Mouse (Mus musculus) MEL (cell line): ENCODE data around the gene Tmem52b. TPM values are rescaled to one million over a fixed set of nuclear protein-coding genes. Genes with fewer than 3 reads are reported as not detected.
A peak's percentile ranks its signal among the peaks of the same experiment; 100 is the strongest.

Experiments used
- DNase-seq: peaks from one replicate; pipeline ENCODE4 v3.0.0; 2011; ENCODE audit warnings: low read depth, low spot score
- H3K27ac ChIP-seq: 2 replicates; pipeline ENCODE4 v1.5.1; 2012; ENCODE audit warnings: low read depth, mild to moderate bottlenecking, control low read depth, low read length, moderate library complexity; ENCODE audit not compliant: control insufficient read depth
- H3K27me3 ChIP-seq, 2 experiments: fragments of 150-350 bp in 1 of 2; sonication (generic) in 1 of 2; 2 replicates each; pipeline ENCODE4 v1.6.1; 2012; ENCODE audit warnings: low read length in 2 of 2, mild to moderate bottlenecking in 2 of 2, improper control_type of control experiment in 1 of 2, moderate library complexity in 1 of 2; ENCODE audit not compliant: insufficient read depth in 2 of 2, control insufficient read depth in 1 of 2
- H3K36me3 ChIP-seq, 2 experiments: 2 replicates each; pipeline ENCODE4 v1.6.1; 2012 to 2014; ENCODE audit warnings: low read length in 2 of 2, improper control_type of control experiment in 1 of 2, inconsistent platforms in 1 of 2, mild to moderate bottlenecking in 1 of 2; ENCODE audit not compliant: insufficient read depth in 2 of 2, control insufficient read depth in 1 of 2
- H3K4me1 ChIP-seq, 2 experiments: fragments of 150-350 bp in 1 of 2; sonication (generic) in 1 of 2; 2 replicates each; pipeline ENCODE4 v1.6.1; 2012; ENCODE audit warnings: low read length in 2 of 2, improper control_type of control experiment in 1 of 2, mild to moderate bottlenecking in 1 of 2; ENCODE audit not compliant: insufficient read depth in 2 of 2, control insufficient read depth in 1 of 2
- H3K4me3 ChIP-seq, 2 experiments: fragments of 150-350 bp in 1 of 2; sonication (generic) in 1 of 2; 2 replicates each; pipeline ENCODE4 v1.5.1; 2012; ENCODE audit warnings: low read depth in 2 of 2, low read length in 2 of 2, mild to moderate bottlenecking in 2 of 2, moderate library complexity in 2 of 2, control low read depth in 1 of 2, improper control_type of control experiment in 1 of 2; ENCODE audit not compliant: control insufficient read depth in 1 of 2, insufficient read depth in 1 of 2
- H3K79me2 ChIP-seq: 2 replicates; pipeline ENCODE4 v1.6.1; 2012; ENCODE audit warnings: mild to moderate bottlenecking, low read length, moderate library complexity; ENCODE audit not compliant: control insufficient read depth, poor library complexity, insufficient read depth
- H3K9ac ChIP-seq: 2 replicates; pipeline ENCODE4 v1.6.1; 2012; ENCODE audit warnings: low read depth, mild to moderate bottlenecking, control low read depth, low read length, moderate library complexity; ENCODE audit not compliant: control insufficient read depth, poor library complexity, severe bottlenecking
- H3K9me3 ChIP-seq: fragments of 150-350 bp; sonication (generic); replicated peaks from 2 replicates; pipeline ENCODE4 v1.6.1; 2012; ENCODE audit warnings: mild to moderate bottlenecking, low read length, improper control_type of control experiment, moderate library complexity; ENCODE audit not compliant: insufficient read depth
- BHLHE40 ChIP-seq: IDR thresholded peaks from 2 replicates; pipeline ENCODE4 v1.6.1; 2012; ENCODE audit warnings: low read depth, mild to moderate bottlenecking, inconsistent platforms, low read length, improper control_type of control experiment, borderline replicate concordance
- CHD1 ChIP-seq: IDR thresholded peaks from 2 replicates; pipeline ENCODE4 v1.6.1; 2012; ENCODE audit warnings: low read depth, mild to moderate bottlenecking, inconsistent platforms, low read length, improper control_type of control experiment
- CTCF ChIP-seq, 3 experiments: IDR thresholded peaks in 2 of 3; conservative IDR thresholded peaks in 1 of 3; 2 replicates each; pipeline ENCODE4 v1.5.1; 2011 to 2012; ENCODE audit warnings: low read length in 3 of 3, low read depth in 2 of 3, mild to moderate bottlenecking in 2 of 3, improper control_type of control experiment in 1 of 3, inconsistent platforms in 1 of 3, mixed read lengths in 1 of 3, moderate library complexity in 1 of 3; ENCODE audit not compliant: control insufficient read depth in 1 of 3, insufficient read depth in 1 of 3, poor library complexity in 1 of 3, severe bottlenecking in 1 of 3
- E2F4 ChIP-seq: IDR thresholded peaks from 2 replicates; pipeline ENCODE4 v1.6.1; 2011; ENCODE audit warnings: low read depth, low read length, improper control_type of control experiment, borderline replicate concordance
- ELF1 ChIP-seq: IDR thresholded peaks from 2 replicates; pipeline ENCODE4 v1.6.1; 2014; ENCODE audit warnings: low read depth, mild to moderate bottlenecking, inconsistent platforms, low read length, improper control_type of control experiment, moderate library complexity
- ETS1 ChIP-seq: IDR thresholded peaks from 2 replicates; pipeline ENCODE4 v1.6.1; 2012; ENCODE audit warnings: low read depth, mild to moderate bottlenecking, inconsistent platforms, low read length, improper control_type of control experiment, moderate library complexity
- GABPA ChIP-seq: IDR thresholded peaks from 2 replicates; pipeline ENCODE4 v1.6.1; 2012; ENCODE audit warnings: low read depth, mild to moderate bottlenecking, inconsistent platforms, low read length, improper control_type of control experiment, moderate library complexity
- GATA1 ChIP-seq: IDR thresholded peaks from 2 replicates; pipeline ENCODE4 v1.6.1; 2011; ENCODE audit warnings: low read depth, low read length, improper control_type of control experiment
- HCFC1 ChIP-seq: IDR thresholded peaks from 2 replicates; pipeline ENCODE4 v1.6.1; 2012; ENCODE audit warnings: low read depth, mild to moderate bottlenecking, inconsistent platforms, low read length, improper control_type of control experiment, moderate library complexity
- JUND ChIP-seq: IDR thresholded peaks from 2 replicates; pipeline ENCODE4 v1.6.1; 2011; ENCODE audit warnings: low read depth, mild to moderate bottlenecking, improper control_type of control experiment, low read length
- MAFK ChIP-seq: IDR thresholded peaks from 2 replicates; pipeline ENCODE4 v1.6.1; 2011; ENCODE audit warnings: low read depth, mild to moderate bottlenecking, low read length, improper control_type of control experiment, borderline replicate concordance
- MAX ChIP-seq: IDR thresholded peaks from 2 replicates; pipeline ENCODE4 v1.6.1; 2011; ENCODE audit warnings: low read length, improper control_type of control experiment
- MAZ ChIP-seq: IDR thresholded peaks from 2 replicates; pipeline ENCODE4 v1.6.1; 2012; ENCODE audit warnings: low read depth, mild to moderate bottlenecking, inconsistent platforms, low read length, improper control_type of control experiment
- MEF2A ChIP-seq: IDR thresholded peaks from 2 replicates; pipeline ENCODE4 v1.6.1; 2014; ENCODE audit warnings: low read depth, mild to moderate bottlenecking, inconsistent platforms, low read length, improper control_type of control experiment; ENCODE audit not compliant: poor library complexity, insufficient replicate concordance, severe bottlenecking; ENCODE audit errors: extremely low read depth
- MXI1 ChIP-seq: IDR thresholded peaks from 2 replicates; pipeline ENCODE4 v1.6.1; 2011; ENCODE audit warnings: mild to moderate bottlenecking, low read depth, low read length, improper control_type of control experiment
- MYB ChIP-seq: IDR thresholded peaks from 2 replicates; pipeline ENCODE4 v1.6.1; 2011; ENCODE audit warnings: mild to moderate bottlenecking, low read depth, low read length, improper control_type of control experiment
- MYC ChIP-seq: IDR thresholded peaks from 2 replicates; pipeline ENCODE4 v1.6.1; 2011; ENCODE audit warnings: low read depth, mild to moderate bottlenecking, low read length, improper control_type of control experiment, moderate library complexity
- NELFE ChIP-seq: IDR thresholded peaks from 2 replicates; pipeline ENCODE4 v1.6.1; 2011; ENCODE audit warnings: low read depth, low read length, improper control_type of control experiment
- POLR2A ChIP-seq, 2 experiments: IDR thresholded peaks; 2 replicates each; pipeline ENCODE4 v1.6.1; 2011 to 2012; ENCODE audit warnings: low read length in 2 of 2, mild to moderate bottlenecking in 2 of 2, control low read depth in 1 of 2, improper control_type of control experiment in 1 of 2, low read depth in 1 of 2, moderate library complexity in 1 of 2; ENCODE audit not compliant: control insufficient read depth in 1 of 2, insufficient read depth in 1 of 2, poor library complexity in 1 of 2
- POLR2AphosphoS2 ChIP-seq: IDR thresholded peaks from 2 replicates; pipeline ENCODE4 v1.6.1; 2011; ENCODE audit warnings: low read length, improper control_type of control experiment
- RAD21 ChIP-seq: IDR thresholded peaks from 2 replicates; pipeline ENCODE4 v1.6.1; 2011; ENCODE audit warnings: mild to moderate bottlenecking, low read depth, low read length, improper control_type of control experiment
- RCOR1 ChIP-seq: IDR thresholded peaks from 2 replicates; pipeline ENCODE4 v1.6.1; 2012; ENCODE audit warnings: low read depth, mild to moderate bottlenecking, inconsistent platforms, low read length, improper control_type of control experiment
- SIN3A ChIP-seq: IDR thresholded peaks from 2 replicates; pipeline ENCODE4 v1.6.1; 2012; ENCODE audit warnings: low read length, improper control_type of control experiment, inconsistent platforms
- SMC3 ChIP-seq: IDR thresholded peaks from 2 replicates; pipeline ENCODE4 v1.6.1; 2011; ENCODE audit warnings: low read depth, low read length, improper control_type of control experiment
- TBP ChIP-seq: IDR thresholded peaks from 2 replicates; pipeline ENCODE4 v1.8.0; 2011; ENCODE audit warnings: low read depth, low read length, improper control_type of control experiment
- TCF12 ChIP-seq: IDR thresholded peaks from 2 replicates; pipeline ENCODE4 v1.6.1; 2014; ENCODE audit warnings: low read depth, mild to moderate bottlenecking, inconsistent platforms, low read length, improper control_type of control experiment, moderate library complexity
- UBTF ChIP-seq: IDR thresholded peaks from 2 replicates; pipeline ENCODE4 v1.6.1; 2012; ENCODE audit warnings: low read depth, mild to moderate bottlenecking, inconsistent platforms, low read length, improper control_type of control experiment, moderate library complexity, borderline replicate concordance; ENCODE audit not compliant: insufficient read depth
- USF1 ChIP-seq: IDR thresholded peaks from 2 replicates; pipeline ENCODE4 v1.6.1; 2014; ENCODE audit warnings: low read depth, mild to moderate bottlenecking, inconsistent platforms, low read length, improper control_type of control experiment, moderate library complexity
- USF2 ChIP-seq, 2 experiments: IDR thresholded peaks; 2 replicates each; pipeline ENCODE4 v1.6.1; 2011 to 2012; ENCODE audit warnings: improper control_type of control experiment in 2 of 2, low read length in 2 of 2, borderline replicate concordance in 1 of 2, inconsistent platforms in 1 of 2, low read depth in 1 of 2, mild to moderate bottlenecking in 1 of 2; ENCODE audit not compliant: insufficient read depth in 1 of 2
- ZC3H11A ChIP-seq: IDR thresholded peaks from 2 replicates; pipeline ENCODE4 v1.6.1; 2012; ENCODE audit warnings: low read depth, mild to moderate bottlenecking, inconsistent platforms, low read length, improper control_type of control experiment
- ZKSCAN1 ChIP-seq: IDR thresholded peaks from 2 replicates; pipeline ENCODE4 v1.6.1; 2012; ENCODE audit warnings: low read depth, mild to moderate bottlenecking, inconsistent platforms, low read length, improper control_type of control experiment, moderate library complexity
- ZMIZ1 ChIP-seq: IDR thresholded peaks from 2 replicates; pipeline ENCODE4 v1.6.1; 2012; ENCODE audit warnings: low read depth, mild to moderate bottlenecking, inconsistent platforms, low read length, improper control_type of control experiment, moderate library complexity
- polyA plus RNA-seq, 2 experiments: library from polyadenylated mRNA; stranded (reverse) in 1 of 2; unstranded in 1 of 2; fragments of >175 nt in 1 of 2; fragments of >200 nt in 1 of 2; gene quantifications; 2 replicates each; pipeline versions ENCODE4 v1.2.1 to v1.2.4; 2012; ENCODE audit warnings: low replicate concordance in 2 of 2, low read depth in 1 of 2; ENCODE audit not compliant: insufficient read length in 2 of 2, insufficient read depth in 1 of 2, missing spikeins in 1 of 2
- total RNA-seq: library from RNA; depleted of rRNA; stranded (reverse); fragments of 300-350 nt; gene quantifications from 2 replicates; pipeline ENCODE4 v1.2.3, GENCODE M21; 2012

The Tmem52b gene
- total and polyA plus RNA-seq, 3 experiments, result not detected

DNA sequence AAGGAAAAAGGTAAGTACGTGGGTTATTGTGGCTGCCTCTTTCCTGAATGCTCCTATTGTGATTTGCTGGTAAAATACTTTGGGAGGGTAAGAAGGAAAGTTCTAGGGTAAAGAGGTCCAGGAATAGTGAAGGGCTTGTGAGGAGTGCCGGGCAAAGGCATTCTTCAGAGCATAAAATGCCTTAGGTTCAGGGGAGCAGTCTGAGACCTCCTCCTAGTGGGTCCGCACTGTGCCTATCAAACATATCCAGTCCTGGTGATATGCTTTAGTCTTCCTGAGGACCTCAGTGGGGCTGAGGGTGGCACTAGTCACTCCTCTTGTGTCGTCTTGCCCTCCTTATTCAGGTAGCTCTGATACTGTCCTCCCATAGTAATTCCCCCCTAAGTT, 47.3 kb downstream of the Tmem52b start:
- peaks cover 15 to 20% of the 10 kb centered on the region in 2 experiments for H3K4me1 ChIP-seq
- H3K4me3 ChIP-seq, result peak overlapping the region in 1 of 2 experiments; percentile 35; a peak in 2 of 4 replicates

DNA sequence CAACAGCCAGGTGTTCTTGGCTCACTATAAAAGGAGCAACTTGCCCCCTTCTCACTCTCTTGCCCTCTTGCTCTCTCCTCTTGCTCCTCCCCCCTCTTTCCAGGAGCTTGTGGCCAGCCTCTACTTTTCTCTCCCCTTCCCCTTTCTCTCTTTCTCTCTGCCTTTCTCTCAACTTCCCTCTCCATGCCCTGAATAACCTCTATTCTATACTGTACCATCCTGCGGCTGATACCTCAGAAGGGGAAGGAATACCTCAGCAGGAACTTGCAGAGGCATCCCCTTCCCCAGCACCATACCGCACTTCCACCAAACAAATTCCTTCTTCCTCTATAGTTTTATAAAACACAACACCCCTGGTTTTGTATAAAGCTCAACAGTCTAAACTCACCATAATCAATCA, 52.9 kb downstream of the Tmem52b start:
- Histone ChIP-seq H3K27me3 (peaks cover 0 to 3% of the 10 kb centered on the region in 2 experiments; a peak in 3 of 4 replicates), H3K79me2 (no peaks in the 10 kb centered on the region), H3K27ac (no peak overlapping the region), H3K9ac (no peak overlapping the region), H3K9me3 (no peaks in the 10 kb centered on the region), H3K4me1 (no peaks in the 10 kb centered on the region), H3K36me3 (peaks cover 0 to 2% of the 10 kb centered on the region in 2 experiments; a peak in 2 of 4 replicates), H3K4me3 (no peak overlapping the region)
- TF ChIP-seq USF1, result no peak
- no peak for TF ChIP-seq GABPA
- TF ChIP-seq MXI1, result no peak
- no peak for TF ChIP-seq SMC3
- no peak for TF ChIP-seq TBP
- no peak for TF ChIP-seq SIN3A
- no peak for TF ChIP-seq ETS1
- TF ChIP-seq JUND, result no peak
- no peak for TF ChIP-seq ZKSCAN1
- no peak for TF ChIP-seq MAZ
- TF ChIP-seq MEF2A, result no peak
- TF ChIP-seq E2F4, result no peak
- no peak for TF ChIP-seq MAFK
- no peak for TF ChIP-seq BHLHE40
- no peak for TF ChIP-seq ZMIZ1
- TF ChIP-seq MYC, result no peak
- no peak for TF ChIP-seq HCFC1
- no peak for TF ChIP-seq ZC3H11A
- no peak for DNase-seq

More for the DNA sequence above, 47.3 kb downstream of the Tmem52b start:
- Histone ChIP-seq H3K9ac (peak overlapping the region; percentile 45; the same call in 1 of the 2 replicates), H3K36me3 (peaks cover 0 to 18% of the 10 kb centered on the region in 2 experiments; a peak in 2 of 4 replicates), H3K79me2 (no peaks in the 10 kb centered on the region), H3K27me3 (peaks cover 0 to 3% of the 10 kb centered on the region in 2 experiments; a peak in 3 of 4 replicates), H3K9me3 (no peaks in the 10 kb centered on the region), H3K27ac (no peak overlapping the region)
- TF ChIP-seq USF2 (IDR thresholded peaks at IDR 0.05; ENCODE audit: borderline replicate concordance in 1 of 2, insufficient read depth in 1 of 2, low read depth in 1 of 2, low read length in 2 of 2) (no peak), RCOR1 (no peak), RAD21 (no peak), ELF1 (no peak), POLR2AphosphoS2 (no peak), SMC3 (no peak), UBTF (no peak), SIN3A (no peak), MAX (no peak), TBP (no peak), MYB (no peak), TCF12 (no peak), ZC3H11A (no peak), GATA1 (no peak), MEF2A (no peak), CTCF (IDR thresholded peaks at IDR 0.05 in 2 of 3, conservative IDR thresholded peaks at IDR 0.05 in 1 of 3; ENCODE audit: control insufficient read depth in 1 of 3, insufficient read depth in 1 of 3, low read depth in 2 of 3, low read length in 3 of 3, poor library complexity in 1 of 3, severe bottlenecking in 1 of 3) (no peak), POLR2A (IDR thresholded peaks at IDR 0.05; ENCODE audit: control insufficient read depth in 1 of 2, insufficient read depth in 1 of 2, low read depth in 1 of 2, low read length in 2 of 2, poor library complexity in 1 of 2) (no peak), ZKSCAN1 (no peak), CHD1 (no peak), NELFE (no peak)
- no peak for DNase-seq
